27 mouse cellular contexts compared by ENCODE assay signal in the genomic region with DNA sequence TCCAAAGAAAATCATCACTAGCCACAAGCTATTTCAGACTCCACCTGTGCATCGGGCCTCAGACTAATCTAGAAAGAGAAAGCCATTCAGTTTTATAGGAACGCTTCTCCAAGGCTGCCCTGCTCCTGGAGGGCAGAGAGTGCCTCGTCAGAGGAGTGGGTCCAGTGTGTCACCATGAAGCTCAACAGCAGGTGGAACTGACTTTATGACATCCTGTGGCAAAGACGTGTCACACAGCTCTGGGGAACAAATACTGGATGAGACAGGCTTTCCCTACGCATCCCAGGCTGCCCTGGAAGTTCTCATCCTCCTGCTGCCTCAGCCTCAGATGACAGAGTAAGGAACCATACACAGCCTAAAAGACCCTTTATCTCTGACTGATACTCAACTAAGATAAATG.
DNase-seq lines count a peak whose midpoint lies in the region; ATAC-seq and TF ChIP-seq lines count a peak whose summit lies in the region.
"Had no signal": no experiment of that assay in that cellular context is flagged by ENCODE, and none has a peak within 500 bp of the region (broad histone marks: within the 10 kb centered on the region; RNA-seq: fewer than 3 reads in every experiment).

No protein-coding gene starts in this region.

- H3K27ac ChIP-seq in layer of hippocampus, adult 2 months: peak overlapping the region; percentile 61; the same call in 1 of the 2 replicates
- H3K27ac ChIP-seq: embryonic facial prominence, embryonic 13.5 days; embryonic facial prominence, embryonic 15.5 days; forebrain, embryonic 13.5 days had no signal

- H3K36me3 ChIP-seq in megakaryocyte, embryonic 14.5 days (replicated peaks; ENCODE audit: low read length): peaks cover 79% of the 10 kb centered on the region
- H3K36me3 ChIP-seq: embryonic facial prominence, embryonic 15.5 days; forebrain, embryonic 15.5 days had no signal

- TF ChIP-seq CTCF in layer of hippocampus, adult 2 months (conservative IDR thresholded peaks at IDR 0.05): no peak

- no peak for DNase-seq in layer of hippocampus, adult 2 months (ENCODE audit: low spot score in 2 of 2)
- DNase-seq in layer of hippocampus, postnatal 10 days (ENCODE audit: low spot score in 2 of 2): no peak
- peak; percentile 48 for DNase-seq in induced T-regulatory cell, adult 2 months (ENCODE audit: low read depth)
- DNase-seq in naive thymus-derived CD4-positive, alpha-beta T cell, adult 2 months (ENCODE audit: low read depth): peak; percentile 26
- DNase-seq in urinary bladder, postnatal 36 days (ENCODE audit: low spot score in 2 of 2): no peak
- DNase-seq in right cerebral cortex, postnatal 36 days (ENCODE audit: low spot score in 2 of 2): no peak
- DNase-seq: adrenal gland, adult 8-10 months; adrenal gland, postnatal 14 days; adrenal gland, postnatal 36 days; cerebellum, adult 18-20 months; cerebellum, adult 8-10 months; cerebellum, adult 9-11 months; cerebellum, postnatal 14 days; cerebellum, postnatal 36 days; embryo, embryonic 11 days had no signal

- H3K4me1 ChIP-seq in megakaryocyte, embryonic 14.5 days: peaks cover 91% of the 10 kb centered on the region

- no peak overlapping the region for H3K4me3 ChIP-seq in layer of hippocampus, adult 2 months
- peak overlapping the region; percentile 40 for H3K4me3 ChIP-seq in megakaryocyte, embryonic 14.5 days (replicated peaks)
- H3K4me3 ChIP-seq: embryonic facial prominence, embryonic 13.5 days; embryonic facial prominence, embryonic 15.5 days; erythroblast, embryonic 14.5 days; forebrain, embryonic 13.5 days; forebrain, embryonic 15.5 days had no signal

- no peaks in the 10 kb centered on the region for H3K9me3 ChIP-seq in megakaryocyte, embryonic 14.5 days
- H3K9me3 ChIP-seq: embryonic facial prominence, embryonic 13.5 days; embryonic facial prominence, embryonic 15.5 days; forebrain, embryonic 13.5 days; forebrain, embryonic 15.5 days; G1E had no signal

- no peaks in the 10 kb centered on the region for H3K27me3 ChIP-seq in megakaryocyte, embryonic 14.5 days (replicated peaks)
- H3K27me3 ChIP-seq: CH12.LX; embryonic facial prominence, embryonic 13.5 days; embryonic facial prominence, embryonic 15.5 days; forebrain, embryonic 13.5 days; forebrain, embryonic 15.5 days; Patski had no signal

- ATAC-seq in megakaryocyte, adult 5-6 weeks (ENCODE audit: poor library complexity, severe bottlenecking): no peak
- ATAC-seq: activated CD4-positive, CD25-positive, alpha-beta regulatory T cell, adult 4 months; CD4-positive, CD25-positive, alpha-beta regulatory T cell, adult 4 months; forebrain, embryonic 13.5 days; forebrain, embryonic 15.5 days; Patski had no signal

Comparison
In these comparisons a context has a peak if more than half of its experiments do, and no peak if none do; other contexts are left out.
1. DNase-seq: peak in induced T-regulatory cell, adult 2 months (single experiment) and naive thymus-derived CD4-positive, alpha-beta T cell, adult 2 months (single experiment); none in layer of hippocampus, adult 2 months (0 of 2), layer of hippocampus, postnatal 10 days (0 of 2), urinary bladder, postnatal 36 days (0 of 2) and right cerebral cortex, postnatal 36 days (0 of 2).